Mouse (Mus musculus): ENCODE measurements around the gene Atp2a1. TPM values are rescaled to one million over a fixed set of nuclear protein-coding genes. Genes with fewer than 3 reads are reported as not detected.

Atp2a1 gene
- polyA plus RNA-seq, 1 experiment from 2014 or later: 1.1 TPM

GRCm38 (mm10) chr7:126458844-126459618, 3.9 kb downstream of the Atp2a1 start:
- no peak overlapping the region for H3K4me3 ChIP-seq (ENCODE audit: low read depth, low read length)
- H3K27me3 ChIP-seq (ENCODE audit: control insufficient read depth, insufficient read depth, low read length): no peaks in the 10 kb centered on the region
- no peak overlapping the region for H3K4me2 ChIP-seq (ENCODE audit: low read depth, low read length)
- H3K36me3 ChIP-seq (ENCODE audit: control insufficient read depth, insufficient read depth, low read length): no peaks in the 10 kb centered on the region
- no peak overlapping the region for H3K27ac ChIP-seq (ENCODE audit: low read depth, low read length)
- H3K4me1 ChIP-seq (ENCODE audit: control insufficient read depth, insufficient read depth, low read length): no peaks in the 10 kb centered on the region
- H3K9ac ChIP-seq (replicated peaks; ENCODE audit: low read depth, low read length): no peak overlapping the region
- 79% methylated on average over 11 of the region's 11 CpGs for WGBS
- H3K9me3 ChIP-seq (ENCODE audit: control insufficient read depth, low read length): no peaks in the 10 kb centered on the region
- ATAC-seq (ENCODE audit: low read depth): no peak

DNA sequence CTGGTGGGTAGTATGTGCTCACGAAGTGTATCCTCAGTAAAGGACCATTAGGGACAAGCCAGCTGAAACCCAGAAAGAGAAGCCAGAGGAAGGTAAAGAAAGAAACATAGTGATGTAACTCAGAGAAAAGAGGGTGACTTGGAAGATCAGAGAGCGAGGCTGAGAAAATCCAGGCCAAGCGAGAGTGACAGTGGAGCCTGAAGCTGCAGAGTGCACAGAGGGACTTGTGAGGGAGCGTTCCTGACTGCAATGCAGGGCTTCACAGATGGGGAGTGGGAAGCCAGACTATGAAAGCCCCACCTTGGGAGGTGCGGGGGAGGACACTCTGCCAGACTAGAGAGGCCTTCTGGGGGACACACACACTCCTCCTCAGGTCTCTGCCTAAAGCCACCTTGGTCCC, 4.7 kb downstream of the Atp2a1 start:
- H3K27me3 ChIP-seq (ENCODE audit: control insufficient read depth, insufficient read depth, low read length): no peaks in the 10 kb centered on the region
- H3K4me2 ChIP-seq (ENCODE audit: low read depth, low read length): no peak overlapping the region
- 84% methylated on average over 5 of the region's 5 CpGs for WGBS
- H3K4me1 ChIP-seq (ENCODE audit: control insufficient read depth, insufficient read depth, low read length): no peaks in the 10 kb centered on the region
- H3K27ac ChIP-seq (ENCODE audit: low read depth, low read length): no peak overlapping the region
- H3K36me3 ChIP-seq (ENCODE audit: control insufficient read depth, insufficient read depth, low read length): no peaks in the 10 kb centered on the region
- H3K9ac ChIP-seq (replicated peaks; ENCODE audit: low read depth, low read length): no peak overlapping the region
- H3K4me3 ChIP-seq (ENCODE audit: low read depth, low read length): no peak overlapping the region
- no peaks in the 10 kb centered on the region for H3K9me3 ChIP-seq (ENCODE audit: control insufficient read depth, low read length)
- no peak for ATAC-seq (ENCODE audit: low read depth)

DNA sequence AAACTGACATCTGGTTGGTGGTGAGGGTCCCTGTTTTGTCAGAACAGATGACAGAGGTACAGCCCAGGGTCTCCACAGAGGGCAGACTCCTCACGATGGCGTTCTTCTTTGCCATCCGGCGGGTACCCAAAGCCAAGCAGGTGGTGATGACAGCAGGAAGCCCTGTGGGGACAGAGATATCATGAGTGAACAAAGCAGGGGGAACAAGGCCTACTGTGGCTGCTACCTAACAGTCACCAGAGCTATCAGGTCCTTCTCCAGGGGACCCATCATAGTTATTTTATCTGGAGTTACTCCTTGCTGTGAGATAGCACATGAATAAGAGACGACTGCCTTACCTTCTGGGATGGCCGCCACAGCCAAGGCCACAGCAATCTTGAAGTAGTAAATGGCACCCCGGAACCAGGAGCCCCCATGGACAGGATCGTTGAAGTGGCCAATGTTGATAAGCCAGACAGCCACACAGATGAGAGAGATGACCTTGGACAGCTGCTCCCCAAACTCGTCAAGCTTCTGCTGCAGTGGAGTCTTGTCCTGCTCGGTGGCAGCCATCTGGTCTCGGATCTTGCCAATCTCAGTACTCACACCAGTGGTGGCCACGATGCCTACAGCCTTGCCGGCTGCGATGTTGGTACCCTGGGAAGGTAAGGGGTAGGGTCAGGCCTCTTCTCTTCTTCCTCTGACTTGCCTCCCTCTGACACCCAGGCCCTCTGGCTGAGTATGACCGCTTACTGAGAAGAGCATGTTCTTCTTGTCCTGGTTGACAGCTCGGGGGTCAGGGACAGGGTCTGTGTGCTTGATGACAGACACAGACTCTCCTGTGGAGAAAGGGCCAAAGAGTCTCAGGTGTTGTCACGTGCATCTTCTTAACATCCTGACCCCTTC, 6.3 kb downstream of the Atp2a1 start:
- H3K4me1 ChIP-seq (ENCODE audit: control insufficient read depth, insufficient read depth, low read length): no peaks in the 10 kb centered on the region

DNA sequence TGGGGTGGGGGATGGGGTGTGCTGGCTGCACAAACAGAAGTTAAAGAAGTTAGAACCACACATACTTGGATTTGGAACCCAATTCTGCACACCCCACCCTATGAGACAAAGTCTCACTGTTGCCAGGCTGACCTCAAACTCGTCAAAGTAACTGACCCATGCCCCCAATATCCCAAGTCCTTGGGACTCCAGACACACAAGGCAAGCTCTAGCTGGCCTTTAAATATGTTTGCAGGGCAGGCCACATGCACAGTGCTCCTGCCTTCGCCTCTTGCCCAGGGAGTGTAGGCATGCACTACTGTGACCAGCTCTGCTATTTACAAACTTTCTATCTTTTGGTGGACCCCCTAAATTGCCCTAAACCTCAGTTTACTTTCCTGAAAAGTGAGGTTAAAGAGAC, 7.7 kb downstream of the Atp2a1 start:
- Histone ChIP-seq H3K4me3 (ENCODE audit: low read depth, low read length) (no peak overlapping the region), H3K27me3 (ENCODE audit: control insufficient read depth, insufficient read depth, low read length) (no peaks in the 10 kb centered on the region), H3K4me2 (ENCODE audit: low read depth, low read length) (no peak overlapping the region), H3K4me1 (ENCODE audit: control insufficient read depth, insufficient read depth, low read length) (no peaks in the 10 kb centered on the region), H3K27ac (ENCODE audit: low read depth, low read length) (no peak overlapping the region), H3K36me3 (ENCODE audit: control insufficient read depth, insufficient read depth, low read length) (no peaks in the 10 kb centered on the region), H3K9me3 (ENCODE audit: control insufficient read depth, low read length) (no peaks in the 10 kb centered on the region), H3K9ac (replicated peaks; ENCODE audit: low read depth, low read length) (no peak overlapping the region)
- 75% methylated on average over 2 of the region's 2 CpGs for WGBS
- ATAC-seq (ENCODE audit: low read depth): no peak

More for the DNA sequence above, 6.3 kb downstream of the Atp2a1 start:
- Histone ChIP-seq H3K9me3 (ENCODE audit: control insufficient read depth, low read length) (no peaks in the 10 kb centered on the region), H3K27ac (ENCODE audit: low read depth, low read length) (no peak overlapping the region), H3K36me3 (ENCODE audit: control insufficient read depth, insufficient read depth, low read length) (no peaks in the 10 kb centered on the region), H3K4me2 (ENCODE audit: low read depth, low read length) (no peak overlapping the region), H3K27me3 (ENCODE audit: control insufficient read depth, insufficient read depth, low read length) (no peaks in the 10 kb centered on the region), H3K9ac (replicated peaks; ENCODE audit: low read depth, low read length) (no peak overlapping the region), H3K4me3 (ENCODE audit: low read depth, low read length) (no peak overlapping the region)
- 91% methylated on average over 17 of the region's 17 CpGs for WGBS
- no peak for ATAC-seq (ENCODE audit: low read depth)

DNA sequence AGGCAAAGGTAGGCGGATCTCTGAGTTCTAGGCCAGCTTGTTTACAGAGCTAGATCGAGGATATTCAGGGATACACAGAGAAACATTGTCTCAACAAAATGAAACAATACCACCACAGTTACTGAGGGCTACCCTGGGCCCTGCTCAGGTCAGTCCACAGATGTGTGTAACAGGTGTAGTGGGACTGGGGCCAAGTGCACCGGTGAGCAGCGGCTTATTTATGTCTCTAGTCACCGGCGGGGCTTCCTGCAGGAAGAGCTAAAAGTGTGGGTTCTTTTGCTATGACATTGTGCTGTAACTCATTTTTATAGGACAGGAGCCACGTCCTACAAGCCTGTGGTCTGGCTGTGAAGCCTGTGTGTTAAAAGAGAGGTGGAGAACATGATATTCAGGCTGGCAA, 9.0 kb downstream of the Atp2a1 start:
- no peaks in the 10 kb centered on the region for H3K36me3 ChIP-seq (ENCODE audit: control insufficient read depth, insufficient read depth, low read length)
- no peak overlapping the region for H3K9ac ChIP-seq (replicated peaks; ENCODE audit: low read depth, low read length)
- H3K4me2 ChIP-seq (ENCODE audit: low read depth, low read length): no peak overlapping the region
- no peaks in the 10 kb centered on the region for H3K9me3 ChIP-seq (ENCODE audit: control insufficient read depth, low read length)
- no peak overlapping the region for H3K4me3 ChIP-seq (ENCODE audit: low read depth, low read length)
- H3K27ac ChIP-seq (ENCODE audit: low read depth, low read length): no peak overlapping the region
- H3K27me3 ChIP-seq (ENCODE audit: control insufficient read depth, insufficient read depth, low read length): no peaks in the 10 kb centered on the region
- WGBS: 59% methylated on average over 7 of the region's 7 CpGs
- ATAC-seq (ENCODE audit: low read depth): no peak
- H3K4me1 ChIP-seq (ENCODE audit: control insufficient read depth, insufficient read depth, low read length): no peaks in the 10 kb centered on the region

DNA sequence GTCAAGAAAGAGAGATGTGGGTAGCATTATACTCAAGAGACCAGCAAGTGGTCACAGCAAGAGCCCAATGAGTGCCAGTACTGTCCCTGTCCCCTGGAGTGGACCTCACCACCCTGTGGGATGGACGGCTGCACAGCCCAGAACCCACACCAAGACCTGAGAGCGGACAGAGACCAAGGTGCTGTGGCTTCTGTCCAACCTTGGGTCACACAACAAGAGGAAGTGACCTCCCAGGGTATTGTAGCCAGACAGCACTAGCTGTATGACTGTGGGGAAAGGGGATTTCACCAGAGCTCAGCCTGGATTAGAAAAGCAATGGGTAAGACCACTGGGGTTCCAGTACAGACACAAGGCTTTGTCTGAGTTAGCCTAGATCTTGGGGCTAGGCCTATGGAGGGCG, 10.7 kb downstream of the Atp2a1 start:
- peaks cover 3% of the 10 kb centered on the region; the same call in 1 of the 2 replicates for H3K36me3 ChIP-seq (ENCODE audit: control insufficient read depth, insufficient read depth, low read length)
- H3K27me3 ChIP-seq (ENCODE audit: control insufficient read depth, insufficient read depth, low read length): no peaks in the 10 kb centered on the region
- no peaks in the 10 kb centered on the region for H3K4me1 ChIP-seq (ENCODE audit: control insufficient read depth, insufficient read depth, low read length)
- WGBS: 94% methylated on average over 3 of the region's 3 CpGs
- ATAC-seq (ENCODE audit: low read depth): no peak
- no peak overlapping the region for H3K4me2 ChIP-seq (ENCODE audit: low read depth, low read length)
- no peak overlapping the region for H3K4me3 ChIP-seq (ENCODE audit: low read depth, low read length)
- H3K27ac ChIP-seq (ENCODE audit: low read depth, low read length): no peak overlapping the region
- no peak overlapping the region for H3K9ac ChIP-seq (replicated peaks; ENCODE audit: low read depth, low read length)
- H3K9me3 ChIP-seq (ENCODE audit: control insufficient read depth, low read length): no peaks in the 10 kb centered on the region

DNA sequence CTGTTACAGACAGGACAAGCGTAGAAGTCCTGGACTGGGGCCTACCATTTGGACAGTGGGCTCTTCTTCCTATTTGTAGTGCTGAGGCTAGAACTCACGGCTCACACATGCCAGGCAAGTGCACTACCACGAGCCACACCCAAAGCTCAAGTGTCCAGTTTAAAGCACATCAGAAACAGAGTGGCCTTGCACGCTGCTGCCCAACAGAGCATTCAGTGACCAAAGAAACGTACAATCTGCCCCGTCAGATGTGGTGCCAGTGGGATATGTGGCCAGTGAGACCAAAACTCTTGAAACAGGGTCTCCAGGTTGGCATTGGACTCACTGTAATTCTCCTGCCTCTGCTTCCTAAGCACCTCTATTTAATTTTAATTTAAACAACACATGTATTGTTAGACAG, 12.3 kb downstream of the Atp2a1 start:
- Histone ChIP-seq H3K9ac (replicated peaks; ENCODE audit: low read depth, low read length) (no peak overlapping the region), H3K27me3 (ENCODE audit: control insufficient read depth, insufficient read depth, low read length) (no peaks in the 10 kb centered on the region), H3K36me3 (ENCODE audit: control insufficient read depth, insufficient read depth, low read length) (peaks cover 3% of the 10 kb centered on the region; the same call in 1 of the 2 replicates), H3K27ac (ENCODE audit: low read depth, low read length) (no peak overlapping the region), H3K4me2 (ENCODE audit: low read depth, low read length) (no peak overlapping the region), H3K4me1 (ENCODE audit: control insufficient read depth, insufficient read depth, low read length) (no peaks in the 10 kb centered on the region), H3K4me3 (ENCODE audit: low read depth, low read length) (no peak overlapping the region), H3K9me3 (ENCODE audit: control insufficient read depth, low read length) (no peaks in the 10 kb centered on the region)
- WGBS: 94% methylated on average over 6 of the region's 6 CpGs
- no peak for ATAC-seq (ENCODE audit: low read depth)

- H3K4me1 ChIP-seq (ENCODE audit: control insufficient read depth, insufficient read depth, low read length): no peaks in the 10 kb centered on the region
- no peaks in the 10 kb centered on the region for H3K27me3 ChIP-seq (ENCODE audit: control insufficient read depth, insufficient read depth, low read length)
- H3K4me2 ChIP-seq (ENCODE audit: low read depth, low read length): no peak overlapping the region
- H3K9me3 ChIP-seq (ENCODE audit: control insufficient read depth, low read length): no peaks in the 10 kb centered on the region
- no peak overlapping the region for H3K4me3 ChIP-seq (ENCODE audit: low read depth, low read length)
- no peak overlapping the region for H3K9ac ChIP-seq (replicated peaks; ENCODE audit: low read depth, low read length)
- H3K27ac ChIP-seq (ENCODE audit: low read depth, low read length): no peak overlapping the region
- peaks cover 3% of the 10 kb centered on the region; the same call in 1 of the 2 replicates for H3K36me3 ChIP-seq (ENCODE audit: control insufficient read depth, insufficient read depth, low read length)
- ATAC-seq (ENCODE audit: low read depth): no peak
- WGBS: 94% methylated on average over 18 of the region's 18 CpGs
Measured at GRCm38 (mm10) chr7:126449991-126450390, 12.9 kb downstream of the Atp2a1 start.

- Histone ChIP-seq H3K9ac (replicated peaks; ENCODE audit: low read depth, low read length) (no peak overlapping the region), H3K4me2 (ENCODE audit: low read depth, low read length) (no peak overlapping the region), H3K27ac (ENCODE audit: low read depth, low read length) (no peak overlapping the region), H3K4me3 (ENCODE audit: low read depth, low read length) (no peak overlapping the region), H3K9me3 (ENCODE audit: control insufficient read depth, low read length) (no peaks in the 10 kb centered on the region), H3K4me1 (ENCODE audit: control insufficient read depth, insufficient read depth, low read length) (no peaks in the 10 kb centered on the region), H3K27me3 (ENCODE audit: control insufficient read depth, insufficient read depth, low read length) (no peaks in the 10 kb centered on the region), H3K36me3 (ENCODE audit: control insufficient read depth, insufficient read depth, low read length) (peaks cover 13% of the 10 kb centered on the region)
- 90% methylated on average over 19 of the region's 19 CpGs for WGBS
- no peak for ATAC-seq (ENCODE audit: low read depth)
Measured at GRCm38 (mm10) chr7:126448481-126448880, 14.4 kb downstream of the Atp2a1 start.
